Mouse (Mus musculus) left cerebral cortex, postnatal 4 days (tissue): ENCODE data around the gene Dab2ip. TPM values are rescaled to one million over a fixed set of nuclear protein-coding genes. Genes with fewer than 3 reads are reported as not detected.

Experiments
- DNase-seq: peaks from one replicate; pipeline ENCODE4 v3.0.0-alpha.2; 2022
- intact Hi-C: fragments of 180-260 bp; cut with DNase I; formaldehyde crosslinking; loops from one replicate; pipeline ENCODE4 v1.15.1; 2025
- total RNA-seq, 2 experiments: library from RNA; stranded (reverse); gene quantifications; 2 replicates each; pipeline ENCODE4 v1.2.3; 2021

Gene Dab2ip
- total RNA-seq, 2 experiments from 2014 or later, result 125 to 135 TPM

GRCm38 (mm10) chr2:35676075-35676665, 118.1 kb downstream of the Dab2ip start:
- peak; percentile 70 for DNase-seq
- intact Hi-C loops, result no loop called here

GRCm38 (mm10) chr2:35677855-35678254, 119.8 kb downstream of the Dab2ip start:
- DNase-seq, result peak; percentile 82

DNA sequence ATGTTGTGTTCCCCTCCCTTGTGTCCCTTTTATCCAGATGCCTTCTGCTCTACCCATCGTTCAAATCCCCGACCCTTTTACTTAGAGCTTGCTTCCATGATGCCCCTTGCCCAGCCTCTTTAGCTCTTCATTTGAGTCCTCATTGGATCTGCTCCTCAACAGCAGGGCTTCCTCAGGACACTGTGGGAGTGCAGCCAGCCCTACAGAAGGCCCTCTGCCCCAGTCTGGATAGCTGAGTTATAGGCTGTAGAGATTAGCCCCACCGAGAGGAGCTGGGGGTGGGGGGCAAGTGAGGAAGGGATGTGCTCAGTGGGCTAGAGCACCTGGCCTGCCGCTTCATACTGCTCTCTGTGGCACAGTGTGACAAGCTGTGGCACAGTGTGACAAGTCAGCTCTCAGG, 120.4 kb downstream of the Dab2ip start:
- intact Hi-C loops, result no loop called here
- DNase-seq, result peak; percentile 57

More at GRCm38 (mm10) chr2:35677855-35678254, 119.8 kb downstream of the Dab2ip start:
- intact Hi-C loops, result no loop called here

DNA sequence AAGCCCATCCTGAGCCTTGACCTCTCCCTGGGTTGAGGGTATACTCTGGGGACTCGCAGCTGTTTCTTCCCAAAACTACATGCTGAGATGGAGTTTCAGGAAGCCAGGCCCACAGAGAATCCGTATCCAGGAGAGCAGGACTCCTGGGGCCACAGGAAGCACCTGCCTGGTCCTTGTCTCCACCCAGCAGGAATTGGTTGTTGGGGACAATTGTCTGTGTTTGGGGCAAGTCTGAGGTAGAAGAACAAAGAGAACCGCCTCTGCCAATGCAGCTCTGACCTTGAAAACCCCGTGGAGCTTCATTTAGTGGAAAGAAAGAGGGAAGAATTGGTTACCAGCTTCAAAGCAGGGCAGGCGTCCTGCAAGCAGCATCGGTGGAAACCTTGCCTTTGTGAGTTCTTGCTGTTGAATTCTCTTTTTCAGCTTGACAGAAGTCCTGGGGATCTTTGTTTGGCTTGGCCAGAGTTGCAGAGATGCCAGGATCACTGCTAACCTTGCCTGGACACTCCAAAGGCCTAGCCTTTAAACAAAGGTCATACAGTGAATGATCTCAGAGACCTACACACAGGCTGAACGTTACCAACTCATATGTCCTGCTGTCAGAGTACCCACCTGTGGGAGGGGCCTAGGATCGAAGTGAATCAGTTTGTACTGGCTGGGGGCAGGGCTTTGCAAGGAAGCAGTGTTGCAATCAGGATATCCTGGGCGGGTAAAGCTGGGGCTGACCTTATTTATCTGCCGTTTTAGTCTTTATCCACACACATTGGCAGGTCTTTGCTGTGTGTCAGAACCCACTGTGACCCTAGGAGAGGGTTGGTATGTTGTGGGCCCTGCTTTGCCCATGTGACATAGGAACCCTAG, 122.0 kb downstream of the Dab2ip start:
- no peak for DNase-seq
- intact Hi-C loops, result no loop called here

GRCm38 (mm10) chr2:35680833-35681232, 122.8 kb downstream of the Dab2ip start:
- DNase-seq, result peak; percentile 59
- intact Hi-C loops, result no loop called here

DNA sequence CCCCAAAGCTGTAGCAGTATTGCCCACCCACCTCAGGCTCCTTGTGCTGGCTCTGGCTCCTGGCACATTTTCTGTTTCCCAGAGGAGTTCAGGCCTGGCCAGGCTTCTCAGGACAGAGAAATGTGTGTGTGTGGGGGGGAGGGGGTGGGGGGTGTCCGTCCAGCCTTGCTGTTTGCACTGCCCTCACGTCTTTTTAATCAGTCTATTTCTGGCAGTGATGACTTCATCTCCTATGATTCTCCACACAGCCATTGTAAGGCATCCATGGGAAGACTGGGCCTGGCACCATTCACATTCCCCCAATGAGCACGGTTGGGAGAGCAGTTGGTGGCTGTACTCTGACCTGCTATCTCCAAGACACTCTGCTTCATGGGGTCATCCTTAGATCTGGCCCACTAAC, 125.9 kb downstream of the Dab2ip start:
- no peak for DNase-seq
- intact Hi-C loops, result no loop called here

- no peak for DNase-seq
- intact Hi-C loops, result no loop called here
These were observed 126.8 kb downstream of the Dab2ip start for GRCm38 (mm10) chr2:35684735-35685312.

DNA sequence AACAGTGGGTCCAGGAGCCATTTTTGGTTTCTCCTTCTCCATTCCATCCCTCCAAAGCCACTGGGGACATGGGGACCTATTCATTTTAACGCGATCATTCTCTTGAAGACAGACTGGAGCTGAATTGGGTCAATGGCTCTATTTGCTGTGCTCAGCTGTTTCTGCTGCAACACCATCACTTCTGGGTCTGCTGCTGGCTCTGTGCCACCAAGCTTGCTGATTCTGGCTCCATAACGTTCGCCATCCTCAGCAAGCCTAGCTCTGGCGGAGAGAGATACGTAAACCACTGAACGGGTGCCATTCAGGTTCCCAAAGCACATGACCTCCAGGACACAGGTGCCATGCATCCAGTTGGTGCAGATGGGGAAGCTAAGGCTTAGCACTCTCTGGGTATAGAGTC, 128.0 kb downstream of the Dab2ip start:
- DNase-seq, result peak; percentile 57
- intact Hi-C loops, result no loop called here

GRCm38 (mm10) chr2:35687557-35688070, 129.5 kb downstream of the Dab2ip start:
- DNase-seq, result no peak
- intact Hi-C loops, result no loop called here

- intact Hi-C loops, result no loop called here
- DNase-seq, result no peak
These were observed 130.1 kb downstream of the Dab2ip start for GRCm38 (mm10) chr2:35688121-35688520.

GRCm38 (mm10) chr2:35688581-35688980, 130.5 kb downstream of the Dab2ip start:
- intact Hi-C loops, result no loop called here
- DNase-seq, result no peak

- no peak for DNase-seq
- intact Hi-C loops, result no loop called here
These were observed 131.8 kb downstream of the Dab2ip start for GRCm38 (mm10) chr2:35689881-35690280.

- DNase-seq, result peak; percentile 36
- intact Hi-C loops, result no loop called here
These were observed 133.4 kb downstream of the Dab2ip start for GRCm38 (mm10) chr2:35691257-35692049.

DNA sequence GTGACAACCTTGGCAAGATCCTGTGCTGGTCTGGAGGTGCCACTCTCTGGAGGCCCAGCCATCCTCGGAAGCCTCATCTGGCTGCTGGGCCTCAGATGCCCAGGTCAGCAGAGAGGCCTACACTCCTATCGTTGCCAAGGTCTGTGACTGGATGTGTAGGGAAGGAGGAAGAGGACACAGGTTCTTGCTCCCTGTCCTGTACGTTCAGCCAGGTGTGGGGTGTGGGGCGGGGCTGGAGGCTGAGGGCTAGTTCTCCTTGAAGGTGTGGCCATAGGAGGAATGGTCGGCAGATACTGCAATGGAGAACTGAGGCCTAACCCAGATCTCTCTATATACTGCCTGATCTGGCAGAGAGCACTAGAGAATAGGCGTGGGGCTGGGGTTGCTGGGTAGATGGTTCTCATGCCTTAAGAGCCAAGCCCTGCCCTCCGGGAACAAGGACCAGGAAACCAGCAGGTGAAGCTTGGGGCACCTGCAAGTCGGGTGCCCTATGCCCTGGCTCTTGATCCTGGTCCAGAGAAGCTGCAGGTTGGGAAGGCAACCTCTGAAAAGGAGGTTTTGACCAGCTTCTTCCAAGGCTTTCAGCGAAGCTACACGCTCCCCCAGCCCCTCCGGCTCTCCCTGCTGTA, 134.3 kb downstream of the Dab2ip start:
- no peak for DNase-seq
- intact Hi-C loops, result no loop called here

- DNase-seq, result no peak
These were observed 135.0 kb downstream of the Dab2ip start for GRCm38 (mm10) chr2:35693037-35693436.

GRCm38 (mm10) chr2:35694111-35694510, 136.0 kb downstream of the Dab2ip start:
- DNase-seq, result no peak
- intact Hi-C loops, result no loop called here

More at GRCm38 (mm10) chr2:35693037-35693436, 135.0 kb downstream of the Dab2ip start:
- intact Hi-C loops, result no loop called here

DNA sequence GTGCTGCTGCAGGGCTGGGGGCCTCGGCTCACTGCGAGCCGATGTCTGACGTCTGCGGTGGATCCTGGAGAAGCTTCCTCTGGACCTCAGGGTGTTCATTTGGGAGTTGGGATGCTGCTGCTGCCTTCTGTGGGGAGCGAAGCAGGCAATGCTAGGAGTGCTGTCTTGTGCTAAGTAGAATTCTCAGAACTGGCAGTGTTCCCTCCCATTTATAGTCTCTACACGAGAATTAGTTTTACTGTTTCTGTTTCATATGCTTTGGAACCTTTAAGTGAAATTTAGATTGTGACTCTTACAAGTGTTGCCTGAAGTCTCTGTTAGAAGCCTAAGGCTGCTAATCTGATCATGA, 138.1 kb downstream of the Dab2ip start:
- intact Hi-C loops, result no loop called here
- no peak for DNase-seq

DNA sequence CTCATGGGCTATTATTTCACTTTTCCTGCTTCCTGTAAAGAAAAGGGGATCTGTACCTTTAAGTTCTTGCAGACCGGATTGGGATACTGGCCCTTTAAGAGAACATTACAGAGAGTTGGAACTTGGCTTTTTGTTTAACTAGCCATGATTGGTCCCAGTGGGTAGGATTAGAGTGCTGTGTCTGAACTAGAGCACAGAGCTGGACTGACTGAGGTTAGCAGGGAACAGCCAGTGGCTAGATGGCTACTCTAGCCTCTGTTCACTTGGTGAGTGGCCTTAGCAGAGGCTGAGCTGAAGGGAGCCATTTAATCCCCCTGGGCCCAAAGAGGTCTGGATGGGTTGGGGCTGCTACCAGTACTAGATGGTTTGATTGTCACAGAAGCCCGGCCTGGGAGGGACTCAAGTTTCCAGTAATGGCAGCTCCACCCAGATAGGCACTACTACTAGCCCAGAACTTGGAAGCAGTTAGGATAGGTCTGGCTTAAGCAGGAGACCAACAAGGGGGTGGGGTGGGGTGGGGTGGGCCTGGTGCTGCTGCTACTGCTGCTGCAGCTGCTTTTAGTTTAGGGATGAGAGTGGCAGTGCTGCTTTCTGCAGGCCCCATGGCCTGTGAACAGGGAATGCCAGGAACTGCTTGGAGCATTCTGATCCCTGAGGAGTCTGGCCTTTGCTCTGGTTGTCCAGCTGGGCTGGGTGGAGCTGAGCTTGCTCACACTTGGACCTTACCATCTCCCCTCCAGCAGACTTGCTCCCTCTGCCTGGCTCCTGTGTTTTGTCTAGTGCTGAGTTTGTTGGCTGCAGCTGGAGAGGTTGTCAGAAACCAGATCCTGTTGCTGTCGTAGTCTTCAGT, 138.7 kb downstream of the Dab2ip start:
- DNase-seq, result no peak
- intact Hi-C loops, result no loop called here

DNA sequence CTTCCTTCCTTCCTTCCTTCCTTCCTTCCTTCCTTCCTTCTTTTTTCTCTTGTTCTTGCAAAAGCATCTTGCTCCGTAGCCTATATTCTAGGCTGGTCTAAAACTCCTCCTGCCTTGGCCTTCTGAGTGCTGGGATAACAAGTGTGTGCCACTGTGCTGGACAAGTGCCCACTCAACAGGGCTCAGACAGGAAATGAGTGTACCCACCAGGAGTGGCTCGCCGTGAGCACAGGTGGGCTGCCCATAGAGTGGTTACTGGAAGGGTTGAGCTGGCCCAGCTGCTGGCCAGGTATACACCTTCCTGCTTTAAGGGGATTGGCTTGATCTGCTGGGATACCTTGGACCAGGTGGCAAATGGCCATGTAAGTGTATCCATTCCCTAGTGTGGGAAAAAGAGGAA, 139.7 kb downstream of the Dab2ip start:
- DNase-seq, result no peak
- intact Hi-C loops, result no loop called here
